In genomic region chr8:110185538-110185937, GRCm38 (mm10) we compare ENCODE assay signal across 35 mouse cellular contexts. TPM values are rescaled to one million over a fixed set of nuclear protein-coding genes. Genes with fewer than 3 reads are reported as not detected.
"Had no signal": no experiment of that assay in that cellular context is flagged by ENCODE, and none has a peak within 500 bp of the region (broad histone marks: within the 10 kb centered on the region; RNA-seq: fewer than 3 reads in every experiment).

No protein-coding gene starts in this region.

- DNase-seq: heart, postnatal 10 days; heart, postnatal 36 days; heart, postnatal 4 days; kidney, adult 11 months; kidney, adult 18-20 months; kidney, adult 2 months; kidney, adult 8-10 months; kidney, adult 9 months; kidney, postnatal 10 days; kidney, postnatal 14 days; kidney, postnatal 25 days; kidney, postnatal 36 days; kidney, postnatal 4 days; layer of hippocampus, adult 9-11 months; layer of hippocampus, postnatal 36 days had no signal

- H3K36me3 ChIP-seq: heart, embryonic 10.5 days; heart, embryonic 12.5 days; heart, embryonic 13.5 days; heart, embryonic 15.5 days; hindbrain, embryonic 12.5 days; hindbrain, embryonic 13.5 days; hindbrain, embryonic 15.5 days; intestine, embryonic 15.5 days; kidney, embryonic 15.5 days had no signal

- H3K4me3 ChIP-seq: heart, embryonic 10.5 days; heart, embryonic 12.5 days; heart, embryonic 13.5 days; heart, embryonic 15.5 days; hindbrain, embryonic 12.5 days; hindbrain, embryonic 13.5 days; hindbrain, embryonic 15.5 days; intestine, embryonic 15.5 days; kidney, embryonic 15.5 days; layer of hippocampus, adult 2 months; left cerebral cortex, adult 2 months had no signal

- H3K27me3 ChIP-seq: hindbrain, embryonic 12.5 days; hindbrain, embryonic 13.5 days; hindbrain, embryonic 15.5 days; intestine, embryonic 15.5 days had no signal

- H3K9me3 ChIP-seq: heart, embryonic 10.5 days; heart, embryonic 12.5 days; heart, embryonic 13.5 days; heart, embryonic 15.5 days; hindbrain, embryonic 12.5 days; hindbrain, embryonic 13.5 days; hindbrain, embryonic 15.5 days; intestine, embryonic 15.5 days; kidney, embryonic 15.5 days had no signal

- H3K27ac ChIP-seq: heart, embryonic 10.5 days; heart, embryonic 13.5 days; heart, embryonic 15.5 days; hindbrain, embryonic 12.5 days; hindbrain, embryonic 13.5 days; hindbrain, embryonic 14.5 days; hindbrain, embryonic 15.5 days; hindbrain, postnatal 0 days; intestine, embryonic 15.5 days; kidney, embryonic 15.5 days; kidney, postnatal 0 days; layer of hippocampus, adult 2 months; left cerebral cortex, adult 2 months had no signal

- H3K4me1 ChIP-seq: heart, embryonic 13.5 days; heart, embryonic 15.5 days; intestine, embryonic 15.5 days; kidney, embryonic 15.5 days had no signal

- H3K4me2 ChIP-seq: heart, embryonic 11.5 days; heart, embryonic 12.5 days; heart, embryonic 13.5 days; heart, embryonic 15.5 days; hindbrain, embryonic 12.5 days; hindbrain, embryonic 13.5 days; hindbrain, embryonic 14.5 days; hindbrain, embryonic 15.5 days; intestine, embryonic 15.5 days; kidney, embryonic 15.5 days had no signal

- H3K9ac ChIP-seq: heart, embryonic 12.5 days; heart, embryonic 13.5 days; heart, embryonic 15.5 days; hindbrain, embryonic 12.5 days; hindbrain, embryonic 13.5 days; hindbrain, embryonic 14.5 days; hindbrain, embryonic 15.5 days; intestine, embryonic 15.5 days; kidney, embryonic 15.5 days had no signal

RNA-seq across cellular contexts. Expression of gene Calb2, which starts 17.5 kb away (rescaled TPM):
- total RNA-seq: heart, postnatal 25 days; heart, postnatal 36 days; hematopoietic stem cell, adult 5-6 weeks had no signal
- polyA plus RNA-seq: inflammation-experienced regulatory T-cells, adult 6 months; intestine, embryonic 16.5 days; kidney, adult 2 months; kidney, embryonic 14.5 days; kidney, postnatal 0 days had no signal
